Mouse (Mus musculus): ENCODE measurements around the gene Kif14.

DNA sequence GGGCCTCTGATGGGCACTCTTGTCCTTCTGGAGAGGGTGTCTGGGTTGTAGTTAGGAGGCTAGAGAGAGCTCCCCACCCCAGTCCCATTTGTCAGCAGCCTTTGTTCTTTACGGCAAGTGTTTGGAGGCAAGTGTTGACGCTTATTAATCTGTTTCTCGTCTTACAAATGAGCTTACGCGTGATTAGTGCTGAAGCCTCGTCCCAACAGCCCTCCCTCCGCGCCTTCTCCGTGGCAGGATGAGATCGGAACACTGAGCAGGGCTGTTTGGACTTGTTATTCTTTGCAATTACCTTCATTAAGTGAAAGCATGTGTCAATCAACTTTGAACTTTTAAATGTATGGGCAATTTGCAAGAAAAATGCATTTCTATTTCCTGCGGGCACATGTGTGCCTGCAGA lies 97.0 kb downstream of the Kif14 start:
- TF ChIP-seq CTCF (IDR thresholded peaks at IDR 0.05), result no peak
- no peak for TF ChIP-seq EP300 (IDR thresholded peaks at IDR 0.05)

All from lung, postnatal 0 days (tissue).